28 mouse cellular contexts compared by ENCODE assay signal in the genomic region with DNA sequence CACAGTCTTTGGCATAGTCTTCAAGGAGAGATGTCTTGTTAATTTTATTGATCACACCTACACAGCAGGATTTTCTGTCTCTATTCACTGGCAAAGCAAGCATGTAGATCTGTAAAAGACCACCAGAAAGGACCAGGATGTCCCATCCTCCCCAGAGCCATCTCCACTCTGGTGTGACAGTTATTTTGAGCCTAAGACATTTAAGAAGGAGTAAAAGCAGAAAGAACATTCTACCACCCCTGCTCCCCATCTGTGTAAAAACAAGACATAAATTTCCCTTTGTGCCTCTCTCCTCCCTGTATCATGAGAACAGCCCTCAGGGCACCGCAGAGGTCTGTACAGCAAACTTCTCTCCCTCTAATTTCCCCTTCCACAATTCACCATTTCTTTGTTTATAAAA. TPM values are rescaled to one million over a fixed set of nuclear protein-coding genes. Genes with fewer than 3 reads are reported as not detected.
DNase-seq lines count a peak whose midpoint lies in the region; ATAC-seq and TF ChIP-seq lines count a peak whose summit lies in the region.
"Had no signal": no experiment of that assay in that cellular context is flagged by ENCODE, and none has a peak within 500 bp of the region (broad histone marks: within the 10 kb centered on the region; RNA-seq: fewer than 3 reads in every experiment).

No protein-coding gene starts in this region.

- TF ChIP-seq EP300 in stomach, postnatal 0 days (optimal IDR thresholded peaks at IDR 0.05), result no peak

- H3K27me3 ChIP-seq in kidney, embryonic 14.5 days (ENCODE audit: control insufficient read depth, insufficient read depth, low read length), result no peaks in the 10 kb centered on the region
- H3K27me3 ChIP-seq in stomach, embryonic 14.5 days (ENCODE audit: control insufficient read depth, insufficient read depth, low read length), result no peaks in the 10 kb centered on the region
- no peaks in the 10 kb centered on the region for H3K27me3 ChIP-seq in stomach, postnatal 0 days (ENCODE audit: control insufficient read depth, insufficient read depth, low read length)
- H3K27me3 ChIP-seq: embryonic facial prominence, embryonic 13.5 days; forebrain, embryonic 13.5 days; heart, embryonic 13.5 days; limb, embryonic 12.5 days had no signal

- peak; percentile 82 for ATAC-seq in frontal cortex, adult (ENCODE audit: low TSS enrichment)
- peak; percentile 16; the same call in 1 of the 2 replicates for ATAC-seq in kidney, embryonic 14.5 days (ENCODE audit: low FRiP score, low TSS enrichment)
- ATAC-seq in stomach, embryonic 14.5 days (ENCODE audit: insufficient number of reproducible peaks, insufficient read depth, low FRiP score, low read depth), result no peak
- no peak for ATAC-seq in stomach, postnatal 0 days (ENCODE audit: low FRiP score, low TSS enrichment)
- ATAC-seq: activated CD4-positive, CD25-positive, alpha-beta regulatory T cell, adult 4 months; forebrain, embryonic 13.5 days; hindbrain, embryonic 16.5 days; intestine, postnatal 0 days; liver, postnatal 0 days had no signal

- 22% methylated on average over 1 of the region's 1 CpGs for WGBS in kidney, embryonic 14.5 days
- WGBS in stomach, embryonic 14.5 days, result 60% methylated on average over 1 of the region's 1 CpGs
- 70% methylated on average over 1 of the region's 1 CpGs for WGBS in stomach, postnatal 0 days

- no peak overlapping the region for H3K4me2 ChIP-seq in kidney, embryonic 14.5 days (replicated peaks; ENCODE audit: low read depth, low read length)
- H3K4me2 ChIP-seq in stomach, embryonic 14.5 days (replicated peaks; ENCODE audit: low read depth, low read length), result no peak overlapping the region
- no peak overlapping the region for H3K4me2 ChIP-seq in stomach, postnatal 0 days (replicated peaks; ENCODE audit: low read depth)
- H3K4me2 ChIP-seq: embryonic facial prominence, embryonic 13.5 days; forebrain, embryonic 13.5 days; heart, embryonic 13.5 days; limb, embryonic 12.5 days; liver, embryonic 11.5 days; midbrain, embryonic 11.5 days had no signal

- DNase-seq in frontal cortex, postnatal 14 days (ENCODE audit: low spot score in 2 of 2), result no peak
- no peak for DNase-seq in kidney, postnatal 14 days
- DNase-seq in layer of hippocampus, adult 9-11 months, result peak; percentile 55
- no peak for DNase-seq in layer of hippocampus, postnatal 36 days
- DNase-seq in stomach, postnatal 0 days (ENCODE audit: low spot score), result no peak
- DNase-seq: adrenal gland, adult 8-10 months; cerebellum, adult 2 months; cerebellum, postnatal 25 days; embryo, embryonic 11 days; gastrocnemius, postnatal 14 days; kidney, postnatal 4 days; liver, postnatal 0 days; lung, postnatal 14 days had no signal

- H3K27ac ChIP-seq in kidney, embryonic 14.5 days (ENCODE audit: low read depth, low read length), result peak overlapping the region; percentile 57; the same call in 1 of the 2 replicates
- peak overlapping the region; percentile 21; the same call in 1 of the 2 replicates for H3K27ac ChIP-seq in stomach, embryonic 14.5 days (ENCODE audit: low read length)
- no peak overlapping the region for H3K27ac ChIP-seq in stomach, postnatal 0 days (replicated peaks)
- H3K27ac ChIP-seq: embryonic facial prominence, embryonic 13.5 days; forebrain, embryonic 13.5 days; heart, embryonic 13.5 days; limb, embryonic 12.5 days had no signal

- H3K9ac ChIP-seq in kidney, embryonic 14.5 days (ENCODE audit: low read depth, low read length), result no peak overlapping the region
- H3K9ac ChIP-seq in stomach, embryonic 14.5 days (replicated peaks; ENCODE audit: low read depth, low read length), result no peak overlapping the region
- no peak overlapping the region for H3K9ac ChIP-seq in stomach, postnatal 0 days (ENCODE audit: low read length)
- H3K9ac ChIP-seq: embryonic facial prominence, embryonic 13.5 days; forebrain, embryonic 13.5 days; heart, embryonic 13.5 days; limb, embryonic 12.5 days; liver, postnatal 0 days had no signal

- H3K4me3 ChIP-seq in kidney, embryonic 14.5 days (ENCODE audit: low read length), result no peak overlapping the region
- H3K4me3 ChIP-seq in stomach, embryonic 14.5 days (ENCODE audit: low read depth, low read length), result no peak overlapping the region
- no peak overlapping the region for H3K4me3 ChIP-seq in stomach, postnatal 0 days (ENCODE audit: low read depth, low read length)
- H3K4me3 ChIP-seq: embryonic facial prominence, embryonic 13.5 days; erythroblast, embryonic 14.5 days; forebrain, embryonic 13.5 days; heart, embryonic 13.5 days; limb, embryonic 12.5 days had no signal

- H3K9me3 ChIP-seq in kidney, embryonic 14.5 days (ENCODE audit: control insufficient read depth, low read length), result no peaks in the 10 kb centered on the region
- H3K9me3 ChIP-seq in stomach, embryonic 14.5 days (ENCODE audit: control insufficient read depth, low read depth, low read length), result no peaks in the 10 kb centered on the region
- no peaks in the 10 kb centered on the region for H3K9me3 ChIP-seq in stomach, postnatal 0 days (ENCODE audit: control insufficient read depth, low read length)
- H3K9me3 ChIP-seq: embryonic facial prominence, embryonic 13.5 days; forebrain, embryonic 13.5 days; heart, embryonic 13.5 days; limb, embryonic 12.5 days had no signal

- TF ChIP-seq CTCF in stomach, postnatal 0 days (IDR thresholded peaks at IDR 0.05; ENCODE audit: low read depth), result no peak

- no peaks in the 10 kb centered on the region for H3K36me3 ChIP-seq in kidney, embryonic 14.5 days (ENCODE audit: control insufficient read depth, insufficient read depth, low read length)
- H3K36me3 ChIP-seq in stomach, embryonic 14.5 days (ENCODE audit: control insufficient read depth, insufficient read depth, low read length), result no peaks in the 10 kb centered on the region
- no peaks in the 10 kb centered on the region for H3K36me3 ChIP-seq in stomach, postnatal 0 days (ENCODE audit: control insufficient read depth, insufficient read depth, low read length)
- H3K36me3 ChIP-seq: embryonic facial prominence, embryonic 13.5 days; limb, embryonic 12.5 days had no signal

- peaks cover 6% of the 10 kb centered on the region; the same call in 1 of the 2 replicates for H3K4me1 ChIP-seq in kidney, embryonic 14.5 days (ENCODE audit: control insufficient read depth, insufficient read depth, low read length)
- H3K4me1 ChIP-seq in stomach, embryonic 14.5 days (ENCODE audit: control insufficient read depth, insufficient read depth, low read length), result no peaks in the 10 kb centered on the region
- no peaks in the 10 kb centered on the region for H3K4me1 ChIP-seq in stomach, postnatal 0 days (replicated peaks; ENCODE audit: control insufficient read depth, insufficient read depth)
- H3K4me1 ChIP-seq: forebrain, embryonic 13.5 days; limb, embryonic 12.5 days had no signal

RNA-seq across cellular contexts. Expression of a gene that starts 18.0 kb away (rescaled TPM):
- 74.1 and 87.6 TPM in 2 replicates for polyA plus RNA-seq in kidney, embryonic 14.5 days (2014; fragmentation: Nextera tagmentation; extraction: Ambion mirVana)
- total RNA-seq in layer of hippocampus, postnatal 36 days (2021), result 10 to 100 TPM; 32.0 to 32.6 TPM
- polyA plus RNA-seq in stomach, embryonic 14.5 days (2014; fragmentation: Nextera tagmentation; extraction: Ambion mirVana), result 97.4 and 105 TPM in 2 replicates
- 124 and 126 TPM in 2 replicates for polyA plus RNA-seq in stomach, postnatal 0 days (2015; fragmentation: Nextera tagmentation; extraction: Ambion mirVana)
- total RNA-seq: hematopoietic stem cell, adult 5-6 weeks; megakaryocyte progenitor cell, adult 5-6 weeks had no signal
- polyA plus RNA-seq: erythroblast, embryonic 14.5 days had no signal

Comparison
In these comparisons a context has a peak if more than half of its experiments do, and no peak if none do; other contexts are left out.
1. ATAC-seq: peak in frontal cortex, adult (single experiment) and kidney, embryonic 14.5 days (single experiment); none in stomach, embryonic 14.5 days (single experiment) and stomach, postnatal 0 days (single experiment).